Mouse (Mus musculus): Measurements from ENCODE around the gene Wdpcp.

Wdpcp gene

GRCm38 (mm10) chr11:21749487-21749886, 177.5 kb downstream of the Wdpcp start:
- DNase-seq (ENCODE audit: low spot score): no peak

GRCm38 (mm10) chr11:21763201-21763600, 191.2 kb downstream of the Wdpcp start:
- DNase-seq (ENCODE audit: low spot score): no peak

- no peak for DNase-seq (ENCODE audit: low spot score)
Observed at GRCm38 (mm10) chr11:21788831-21789230, 216.8 kb downstream of the Wdpcp start.

DNA sequence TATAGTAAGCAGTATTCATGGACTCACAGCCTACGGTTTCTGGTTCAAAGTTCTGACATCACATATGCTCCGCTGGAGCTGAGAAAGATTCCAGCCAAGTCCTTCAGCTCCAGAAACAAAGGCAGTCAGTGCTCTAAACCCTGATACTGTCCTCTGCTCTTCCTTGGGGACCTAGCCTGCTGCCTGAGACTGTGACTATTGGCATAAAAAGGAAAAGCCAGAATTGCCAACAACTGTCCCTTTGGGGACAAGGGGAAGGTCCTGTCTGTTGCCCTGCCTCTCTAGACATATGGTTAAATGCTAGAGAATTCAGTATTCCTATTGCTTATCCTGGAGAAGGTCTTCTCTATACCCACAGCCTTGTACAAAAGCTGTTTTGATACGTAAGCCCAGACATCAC, 252.9 kb downstream of the Wdpcp start:
- no peak for DNase-seq (ENCODE audit: low spot score)

DNA sequence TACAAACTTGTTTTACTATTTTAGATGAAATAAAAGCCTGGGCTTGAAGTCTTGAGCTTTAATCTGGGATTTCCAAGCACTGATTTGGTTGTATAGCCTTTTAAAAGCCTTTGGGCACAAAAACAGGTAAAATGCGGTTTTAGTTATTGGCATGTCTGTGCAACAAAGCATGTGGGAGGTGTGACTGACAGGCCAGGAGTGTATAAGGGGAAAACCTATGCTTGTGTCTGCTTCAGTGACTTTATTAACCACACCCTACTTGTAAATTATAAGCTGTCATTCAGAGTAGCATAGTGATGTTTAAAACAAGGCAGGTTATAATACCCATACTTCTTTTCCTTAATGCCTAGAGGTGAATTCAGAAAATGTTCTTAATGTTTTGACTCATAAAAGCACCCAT, 254.5 kb downstream of the Wdpcp start:
- no peak for DNase-seq (ENCODE audit: low spot score)

DNA sequence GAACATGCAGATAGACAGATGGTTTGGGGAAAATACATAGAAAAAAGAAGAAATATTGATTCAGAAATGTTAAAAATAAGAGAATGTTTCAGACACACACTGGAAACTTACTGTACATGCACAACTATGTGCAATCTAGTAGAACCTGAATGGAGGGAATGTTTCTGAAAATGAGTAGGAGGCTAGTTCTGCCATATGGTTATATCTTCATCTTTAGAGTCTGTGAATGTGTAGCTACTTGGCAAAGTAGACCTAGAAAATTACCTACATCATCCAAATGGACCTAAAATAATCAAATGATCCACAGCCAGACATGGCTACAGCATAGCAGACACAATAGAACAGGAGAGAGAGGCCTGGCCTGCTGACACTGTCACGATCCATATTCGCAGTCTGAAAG, 275.0 kb downstream of the Wdpcp start:
- no peak for DNase-seq (ENCODE audit: low spot score)

- DNase-seq (ENCODE audit: low spot score): no peak
Observed at GRCm38 (mm10) chr11:21864000-21864399, 292.0 kb downstream of the Wdpcp start.

DNA sequence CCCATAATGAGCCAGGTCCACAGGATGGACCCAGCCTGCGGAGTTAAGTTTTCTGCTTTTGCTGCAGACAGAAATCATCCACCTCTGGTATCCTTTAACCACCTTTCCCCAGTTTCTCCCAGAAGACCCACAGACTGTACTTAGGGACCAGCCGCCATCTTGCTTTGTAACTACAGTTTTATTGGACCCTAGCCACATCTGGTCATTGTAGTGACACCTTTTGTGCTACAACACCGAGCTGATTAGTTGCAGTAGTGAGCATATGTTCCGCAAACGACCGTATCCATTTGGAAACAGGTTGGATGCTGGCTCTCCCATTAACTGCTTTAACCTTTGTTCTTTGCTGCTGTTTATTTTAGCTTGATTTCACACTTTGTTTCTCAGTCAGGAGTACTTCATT, 292.5 kb downstream of the Wdpcp start:
- DNase-seq (ENCODE audit: low spot score): no peak

GRCm38 (mm10) chr11:21868675-21869074, 296.6 kb downstream of the Wdpcp start:
- DNase-seq (ENCODE audit: low spot score): no peak

- DNase-seq (ENCODE audit: low spot score): no peak
Observed at GRCm38 (mm10) chr11:21870863-21871262, 298.8 kb downstream of the Wdpcp start.

DNA sequence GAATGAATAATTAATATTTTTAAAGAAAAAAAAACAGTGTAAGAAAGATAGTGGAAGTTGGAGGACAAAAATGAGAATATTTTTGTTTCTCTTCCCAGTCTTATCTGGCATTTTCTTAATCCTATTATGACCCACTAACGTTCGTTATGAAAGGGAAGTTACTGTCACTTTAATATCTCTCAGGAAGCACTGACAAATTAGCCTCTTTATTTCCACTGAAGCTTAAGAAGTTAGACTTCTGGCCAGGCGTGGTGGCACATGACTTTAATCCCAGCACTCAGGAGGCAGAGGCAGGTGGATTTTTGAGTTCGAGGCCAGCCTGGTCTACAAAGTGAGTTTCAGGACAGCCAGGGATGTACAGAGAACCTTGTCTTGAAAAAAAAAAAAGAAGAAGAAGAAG, 299.7 kb downstream of the Wdpcp start:
- DNase-seq (ENCODE audit: low spot score): no peak

DNA sequence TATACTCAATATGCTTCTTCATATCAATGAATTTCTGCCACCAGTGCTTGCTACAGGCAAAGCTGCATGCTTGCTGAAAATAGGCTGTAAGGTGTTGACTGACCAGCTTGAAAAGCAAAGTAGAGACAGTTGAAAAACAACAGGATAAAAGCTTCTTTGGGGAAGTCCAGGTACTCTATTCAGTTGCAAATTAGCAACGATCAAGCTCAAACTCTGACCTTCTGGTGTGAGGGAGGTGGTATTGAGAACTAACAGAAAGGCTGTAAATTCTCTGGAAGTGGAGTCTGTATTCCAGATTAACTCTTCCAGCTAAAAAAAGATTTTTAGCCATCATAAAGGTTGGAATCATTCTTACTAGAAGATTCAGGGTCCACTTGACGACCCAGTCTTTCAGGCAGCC, 303.0 kb downstream of the Wdpcp start:
- DNase-seq (ENCODE audit: low spot score): no peak

GRCm38 (mm10) chr11:21894696-21895095, 322.7 kb downstream of the Wdpcp start:
- DNase-seq (ENCODE audit: low spot score): no peak

DNA sequence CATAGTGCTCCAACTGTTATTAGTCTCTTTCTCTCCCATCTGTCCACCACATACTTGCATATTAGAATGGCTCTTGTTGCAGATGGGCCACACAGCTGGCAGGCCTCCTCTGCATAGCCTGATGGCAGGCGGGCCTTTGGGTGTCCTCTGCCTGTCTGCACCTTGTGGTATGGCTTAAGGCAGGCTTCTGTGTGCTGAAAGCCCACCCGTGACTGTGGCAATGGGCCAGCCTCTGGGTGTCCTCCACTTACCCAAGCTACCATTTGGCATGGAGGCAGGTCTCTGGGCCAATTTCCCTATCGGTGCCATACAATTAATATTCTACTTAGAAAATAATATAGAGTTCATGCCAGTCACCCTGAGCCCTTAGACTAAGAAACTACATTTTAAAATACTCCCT, 350.5 kb downstream of the Wdpcp start:
- no peak for DNase-seq (ENCODE audit: low spot score)
